Mouse (Mus musculus): Measurements from ENCODE around the gene Auts2. TPM values are rescaled to one million over a fixed set of nuclear protein-coding genes. Genes with fewer than 3 reads are reported as not detected.
A peak's percentile ranks its signal among the peaks of the same experiment; 100 is the strongest.

Auts2 gene
- polyA plus RNA-seq, 1 experiment from 2014 or later = 42.4 TPM

- H3K36me3 ChIP-seq (replicated peaks) = peaks cover 6% of the 10 kb centered on the region; the same call in 1 of the 2 replicates
- peaks cover 17% of the 10 kb centered on the region; the same call in 1 of the 2 replicates for H3K27me3 ChIP-seq (ENCODE audit: poor library complexity, severe bottlenecking)
- H3K9me3 ChIP-seq = no peaks in the 10 kb centered on the region
- peak overlapping the region; percentile 63 for H3K27ac ChIP-seq
- H3K4me3 ChIP-seq = no peak overlapping the region
- peaks cover 67% of the 10 kb centered on the region for H3K4me1 ChIP-seq
- DNase-seq (ENCODE audit: extremely low spot score, low spot score) = no peak
Observed at GRCm38 (mm10) chr5:132492040-132492439, 51.1 kb downstream of the Auts2 start.

GRCm38 (mm10) chr5:132491508-132491907, 51.6 kb downstream of the Auts2 start:
- 26% methylated on average over 4 of the region's 4 CpGs for WGBS
- peak overlapping the region; percentile 63 for H3K27ac ChIP-seq

GRCm38 (mm10) chr5:132490326-132490725, 52.8 kb downstream of the Auts2 start:
- Histone ChIP-seq H3K4me1 (peaks cover 70% of the 10 kb centered on the region), H3K27ac (no peak overlapping the region), H3K27me3 (ENCODE audit: poor library complexity, severe bottlenecking) (peaks cover 13% of the 10 kb centered on the region; the same call in 1 of the 2 replicates), H3K36me3 (replicated peaks) (no peaks in the 10 kb centered on the region), H3K9me3 (no peaks in the 10 kb centered on the region), H3K4me3 (no peak overlapping the region)
- WGBS = 91% methylated on average over 1 of the region's 1 CpGs
- DNase-seq (ENCODE audit: extremely low spot score, low spot score) = no peak

More at GRCm38 (mm10) chr5:132491508-132491907, 51.6 kb downstream of the Auts2 start:
- H3K27me3 ChIP-seq (ENCODE audit: poor library complexity, severe bottlenecking) = peaks cover 17% of the 10 kb centered on the region; the same call in 1 of the 2 replicates
- peaks cover 69% of the 10 kb centered on the region for H3K4me1 ChIP-seq
- no peaks in the 10 kb centered on the region for H3K9me3 ChIP-seq
- DNase-seq (ENCODE audit: extremely low spot score, low spot score) = no peak
- peaks cover 6% of the 10 kb centered on the region; the same call in 1 of the 2 replicates for H3K36me3 ChIP-seq (replicated peaks)
- H3K4me3 ChIP-seq = no peak overlapping the region

- H3K4me3 ChIP-seq = no peak overlapping the region
- no peak overlapping the region for H3K27ac ChIP-seq
- H3K9me3 ChIP-seq = no peaks in the 10 kb centered on the region
- no peaks in the 10 kb centered on the region for H3K36me3 ChIP-seq (replicated peaks)
- H3K4me1 ChIP-seq = peaks cover 74% of the 10 kb centered on the region
- 56% methylated on average over 7 of the region's 7 CpGs for WGBS
- H3K27me3 ChIP-seq (ENCODE audit: poor library complexity, severe bottlenecking) = peaks cover 13% of the 10 kb centered on the region; the same call in 1 of the 2 replicates
- DNase-seq (ENCODE audit: extremely low spot score, low spot score) = no peak
Observed at GRCm38 (mm10) chr5:132489736-132490313, 53.3 kb downstream of the Auts2 start.

- peaks cover 13% of the 10 kb centered on the region; the same call in 1 of the 2 replicates for H3K27me3 ChIP-seq (ENCODE audit: poor library complexity, severe bottlenecking)
- no peak overlapping the region for H3K27ac ChIP-seq
- no peaks in the 10 kb centered on the region for H3K36me3 ChIP-seq (replicated peaks)
- H3K4me3 ChIP-seq = no peak overlapping the region
- DNase-seq (ENCODE audit: extremely low spot score, low spot score) = no peak
- H3K9me3 ChIP-seq = no peaks in the 10 kb centered on the region
- H3K4me1 ChIP-seq = peaks cover 76% of the 10 kb centered on the region
- 9% methylated on average over 7 of the region's 7 CpGs for WGBS
Observed at GRCm38 (mm10) chr5:132486831-132487230, 56.3 kb downstream of the Auts2 start.

DNA sequence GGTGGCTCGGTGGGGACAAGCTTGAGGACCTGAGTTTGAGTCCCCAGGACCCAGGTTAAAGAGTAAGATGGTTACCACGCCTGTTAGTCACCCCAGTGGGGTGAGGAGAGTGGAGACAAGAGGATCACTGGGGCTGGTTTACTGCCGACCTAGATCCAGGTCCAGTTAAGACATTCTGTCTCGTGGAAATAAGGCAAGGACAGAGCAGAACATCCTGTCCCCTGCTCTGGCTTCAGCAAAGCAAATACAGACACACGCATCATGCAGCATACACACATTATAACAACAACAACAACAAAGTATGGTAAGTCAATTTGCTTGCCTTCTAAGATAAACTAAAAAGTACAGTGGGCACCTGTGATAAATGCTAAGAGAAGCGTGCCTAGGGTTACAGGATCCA, 57.1 kb downstream of the Auts2 start:
- DNase-seq (ENCODE audit: extremely low spot score, low spot score) = no peak
- peaks cover 76% of the 10 kb centered on the region for H3K4me1 ChIP-seq
- no peaks in the 10 kb centered on the region for H3K9me3 ChIP-seq
- peaks cover 13% of the 10 kb centered on the region; the same call in 1 of the 2 replicates for H3K27me3 ChIP-seq (ENCODE audit: poor library complexity, severe bottlenecking)
- no peak overlapping the region for H3K4me3 ChIP-seq
- 85% methylated on average over 6 of the region's 6 CpGs for WGBS
- H3K27ac ChIP-seq = no peak overlapping the region
- H3K36me3 ChIP-seq (replicated peaks) = no peaks in the 10 kb centered on the region

DNA sequence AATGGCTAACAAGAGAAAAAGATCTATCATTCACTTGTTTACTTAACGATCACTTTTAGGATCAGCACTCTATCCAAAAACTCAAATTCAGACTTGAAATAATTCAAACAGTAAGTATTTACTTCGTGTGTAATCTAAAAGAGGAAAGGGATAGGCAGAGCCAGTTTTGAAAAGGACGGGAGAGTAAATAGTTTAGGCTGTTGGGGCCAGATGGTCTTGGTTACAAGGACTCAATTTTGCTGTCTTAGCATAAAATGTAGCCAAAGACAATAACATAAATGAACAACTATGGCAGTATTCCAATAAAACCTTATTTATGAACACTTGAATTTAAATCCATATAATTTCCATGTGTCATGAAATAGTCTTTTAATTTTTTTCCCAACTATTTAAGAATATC, 57.7 kb downstream of the Auts2 start:
- H3K27me3 ChIP-seq (ENCODE audit: poor library complexity, severe bottlenecking) = peaks cover 13% of the 10 kb centered on the region; the same call in 1 of the 2 replicates
- H3K4me3 ChIP-seq = no peak overlapping the region
- H3K36me3 ChIP-seq (replicated peaks) = no peaks in the 10 kb centered on the region
- 86% methylated on average over 3 of the region's 3 CpGs for WGBS
- peaks cover 76% of the 10 kb centered on the region for H3K4me1 ChIP-seq
- no peak for DNase-seq (ENCODE audit: extremely low spot score, low spot score)
- no peaks in the 10 kb centered on the region for H3K9me3 ChIP-seq
- H3K27ac ChIP-seq = no peak overlapping the region

GRCm38 (mm10) chr5:132481476-132481875, 61.7 kb downstream of the Auts2 start:
- no peak overlapping the region for H3K4me3 ChIP-seq
- no peaks in the 10 kb centered on the region for H3K9me3 ChIP-seq
- H3K27ac ChIP-seq = no peak overlapping the region
- no peak for DNase-seq (ENCODE audit: extremely low spot score, low spot score)
- no peaks in the 10 kb centered on the region for H3K27me3 ChIP-seq (ENCODE audit: poor library complexity, severe bottlenecking)
- no peaks in the 10 kb centered on the region for H3K36me3 ChIP-seq (replicated peaks)
- 76% methylated on average over 3 of the region's 3 CpGs for WGBS
- H3K4me1 ChIP-seq = peaks cover 69% of the 10 kb centered on the region

GRCm38 (mm10) chr5:132480461-132480860, 62.7 kb downstream of the Auts2 start:
- 84% methylated on average over 6 of the region's 6 CpGs for WGBS
- Histone ChIP-seq H3K9me3 (no peaks in the 10 kb centered on the region), H3K4me3 (no peak overlapping the region), H3K27me3 (ENCODE audit: poor library complexity, severe bottlenecking) (no peaks in the 10 kb centered on the region), H3K36me3 (replicated peaks) (no peaks in the 10 kb centered on the region), H3K4me1 (peaks cover 68% of the 10 kb centered on the region), H3K27ac (no peak overlapping the region)
- DNase-seq (ENCODE audit: extremely low spot score, low spot score) = no peak

GRCm38 (mm10) chr5:132479227-132479857, 63.8 kb downstream of the Auts2 start:
- peaks cover 59% of the 10 kb centered on the region for H3K4me1 ChIP-seq
- WGBS = 51% methylated on average over 11 of the region's 11 CpGs

GRCm38 (mm10) chr5:132477533-132477932, 65.6 kb downstream of the Auts2 start:
- Histone ChIP-seq H3K9me3 (no peaks in the 10 kb centered on the region), H3K36me3 (replicated peaks) (no peaks in the 10 kb centered on the region), H3K4me3 (no peak overlapping the region), H3K4me1 (peaks cover 63% of the 10 kb centered on the region), H3K27me3 (ENCODE audit: poor library complexity, severe bottlenecking) (no peaks in the 10 kb centered on the region), H3K27ac (no peak overlapping the region)
- 26% methylated on average over 1 of the region's 1 CpGs for WGBS
- no peak for DNase-seq (ENCODE audit: extremely low spot score, low spot score)

More at GRCm38 (mm10) chr5:132479227-132479857, 63.8 kb downstream of the Auts2 start:
- Histone ChIP-seq H3K27me3 (ENCODE audit: poor library complexity, severe bottlenecking) (no peaks in the 10 kb centered on the region), H3K36me3 (replicated peaks) (no peaks in the 10 kb centered on the region), H3K9me3 (no peaks in the 10 kb centered on the region), H3K4me3 (no peak overlapping the region), H3K27ac (no peak overlapping the region)
- DNase-seq (ENCODE audit: extremely low spot score, low spot score) = no peak

- no peak overlapping the region for H3K27ac ChIP-seq
- H3K27me3 ChIP-seq (ENCODE audit: poor library complexity, severe bottlenecking) = no peaks in the 10 kb centered on the region
- no peaks in the 10 kb centered on the region for H3K9me3 ChIP-seq
- H3K36me3 ChIP-seq (replicated peaks) = peaks cover 8% of the 10 kb centered on the region; the same call in 1 of the 2 replicates
- DNase-seq (ENCODE audit: extremely low spot score, low spot score) = no peak
- peaks cover 31% of the 10 kb centered on the region for H3K4me1 ChIP-seq
- no peak overlapping the region for H3K4me3 ChIP-seq
- WGBS = 81% methylated on average over 5 of the region's 5 CpGs
Observed at GRCm38 (mm10) chr5:132472905-132473321, 70.2 kb downstream of the Auts2 start.

DNA sequence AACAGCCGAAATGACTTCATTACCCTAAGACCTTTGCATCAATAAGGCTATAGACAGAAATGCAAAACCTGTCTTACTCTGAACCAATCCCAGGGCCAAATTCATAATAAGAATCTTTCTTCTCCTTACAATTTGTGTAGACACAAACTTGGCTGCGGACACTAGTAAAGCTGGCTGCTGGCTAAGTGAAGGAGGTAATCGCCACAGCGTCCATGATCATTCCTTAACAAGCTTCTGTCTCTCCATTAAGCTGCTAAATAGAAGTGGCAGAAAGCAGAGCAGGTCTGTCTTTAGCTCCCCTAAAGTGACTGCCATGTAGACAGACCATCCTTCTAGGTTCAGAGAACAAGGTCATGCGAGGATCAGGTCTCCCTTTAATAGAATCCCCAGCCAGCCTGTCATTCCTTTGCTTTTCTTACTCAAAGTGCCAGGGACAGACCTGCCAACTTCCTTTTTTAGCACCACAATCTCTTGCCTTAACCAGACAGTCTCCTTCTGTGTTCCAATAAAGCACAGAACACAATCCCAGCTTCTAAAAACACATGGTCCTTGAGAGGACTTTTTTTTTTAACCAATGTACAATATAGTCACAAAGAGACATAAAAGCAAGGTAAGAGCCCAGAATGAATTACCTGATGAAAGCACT, 70.8 kb downstream of the Auts2 start:
- H3K4me1 ChIP-seq = peaks cover 27% of the 10 kb centered on the region
- no peak overlapping the region for H3K27ac ChIP-seq
- no peaks in the 10 kb centered on the region for H3K9me3 ChIP-seq
- 83% methylated on average over 5 of the region's 5 CpGs for WGBS
- no peak for DNase-seq (ENCODE audit: extremely low spot score, low spot score)
- H3K27me3 ChIP-seq (ENCODE audit: poor library complexity, severe bottlenecking) = no peaks in the 10 kb centered on the region
- H3K36me3 ChIP-seq (replicated peaks) = peaks cover 8% of the 10 kb centered on the region; the same call in 1 of the 2 replicates
- no peak overlapping the region for H3K4me3 ChIP-seq

Data from forebrain, embryonic 10.5 days (tissue).